Mouse (Mus musculus): ENCODE measurements at regions not wholly inside any gene's neighbourhood (a gene's known extent, or its start where the extent isn't known, plus 50 kb on each side); places are given as distances from the start of the nearest gene placed in this dataset.

- H3K27me3 ChIP-seq (ENCODE audit: control insufficient read depth in 1 of 2, insufficient read depth in 2 of 2, low read length in 2 of 2), result no peaks in the 10 kb centered on the region; a peak in 2 of 4 replicates
- no peak for DNase-seq (ENCODE audit: low read depth, low spot score)
- no peak overlapping the region for H3K27ac ChIP-seq (ENCODE audit: control insufficient read depth, low read depth, low read length)
- H3K36me3 ChIP-seq (ENCODE audit: control insufficient read depth in 1 of 2, insufficient read depth in 2 of 2, low read length in 2 of 2), result no peaks in the 10 kb centered on the region
- H3K9ac ChIP-seq (ENCODE audit: control insufficient read depth, low read depth, low read length, poor library complexity, severe bottlenecking), result no peak overlapping the region
- H3K9me3 ChIP-seq (replicated peaks; ENCODE audit: insufficient read depth, low read length), result no peaks in the 10 kb centered on the region
- H3K4me1 ChIP-seq (ENCODE audit: control insufficient read depth in 1 of 2, insufficient read depth in 2 of 2, low read length in 2 of 2), result no peaks in the 10 kb centered on the region
- no peaks in the 10 kb centered on the region for H3K79me2 ChIP-seq (ENCODE audit: control insufficient read depth, insufficient read depth, low read length, poor library complexity)
- no peak overlapping the region for H3K4me3 ChIP-seq (ENCODE audit: control insufficient read depth in 1 of 2, insufficient read depth in 1 of 2, low read depth in 2 of 2, low read length in 2 of 2)
- TF ChIP-seq RAD21 (IDR thresholded peaks at IDR 0.05; ENCODE audit: low read depth, low read length) (no peak), TBP (IDR thresholded peaks at IDR 0.05; ENCODE audit: low read depth, low read length) (no peak), MAX (IDR thresholded peaks at IDR 0.05; ENCODE audit: low read length) (no peak), KAT2A (conservative IDR thresholded peaks at IDR 0.05; ENCODE audit: low read depth, low read length) (no peak), CHD1 (IDR thresholded peaks at IDR 0.05; ENCODE audit: low read depth, low read length) (no peak), JUND (IDR thresholded peaks at IDR 0.05; ENCODE audit: low read depth, low read length) (no peak), GATA1 (IDR thresholded peaks at IDR 0.05; ENCODE audit: low read depth, low read length) (no peak), ZNF384 (IDR thresholded peaks at IDR 0.05; ENCODE audit: low read depth, low read length) (no peak), SMC3 (IDR thresholded peaks at IDR 0.05; ENCODE audit: low read depth, low read length) (no peak), RCOR1 (IDR thresholded peaks at IDR 0.05; ENCODE audit: low read depth, low read length) (no peak), BHLHE40 (IDR thresholded peaks at IDR 0.05; ENCODE audit: borderline replicate concordance, low read depth, low read length) (no peak)
Measured at GRCm38 (mm10) chr4:98221566-98221965, 161.5 kb downstream of the Tm2d1 start.

GRCm38 (mm10) chr4:98215218-98215617 lies 167.9 kb downstream of the Tm2d1 start:
- TF ChIP-seq JUND (IDR thresholded peaks at IDR 0.05; ENCODE audit: low read depth, low read length) (no peak), ZNF384 (IDR thresholded peaks at IDR 0.05; ENCODE audit: low read depth, low read length) (no peak), USF1 (IDR thresholded peaks at IDR 0.05; ENCODE audit: low read depth, low read length) (peak; percentile 45), MXI1 (IDR thresholded peaks at IDR 0.05; ENCODE audit: low read depth, low read length) (peak; percentile 61; the same call in 1 of the 2 replicates), NRF1 (IDR thresholded peaks at IDR 0.05; ENCODE audit: insufficient read depth, low read depth, low read length, poor library complexity, severe bottlenecking) (peak; percentile 82)
- Histone ChIP-seq H3K27me3 (ENCODE audit: control insufficient read depth in 1 of 2, insufficient read depth in 2 of 2, low read length in 2 of 2) (no peaks in the 10 kb centered on the region; a peak in 1 of 4 replicates), H3K27ac (ENCODE audit: control insufficient read depth, low read depth, low read length) (no peak overlapping the region), H3K4me1 (ENCODE audit: control insufficient read depth in 1 of 2, insufficient read depth in 2 of 2, low read length in 2 of 2) (peaks cover 0 to 9% of the 10 kb centered on the region in 2 experiments; a peak in 3 of 4 replicates), H3K9me3 (replicated peaks; ENCODE audit: insufficient read depth, low read length) (no peaks in the 10 kb centered on the region), H3K9ac (ENCODE audit: control insufficient read depth, low read depth, low read length, poor library complexity, severe bottlenecking) (no peak overlapping the region), H3K4me3 (ENCODE audit: control insufficient read depth in 1 of 2, insufficient read depth in 1 of 2, low read depth in 2 of 2, low read length in 2 of 2) (no peak overlapping the region), H3K36me3 (ENCODE audit: control insufficient read depth in 1 of 2, insufficient read depth in 2 of 2, low read length in 2 of 2) (no peaks in the 10 kb centered on the region; a peak in 1 of 4 replicates), H3K79me2 (ENCODE audit: control insufficient read depth, insufficient read depth, low read length, poor library complexity) (no peaks in the 10 kb centered on the region)
- DNase-seq (ENCODE audit: low read depth, low spot score), result peak; percentile 76

GRCm38 (mm10) chr4:98207446-98207845 lies 175.7 kb downstream of the Tm2d1 start:
- no peak for DNase-seq (ENCODE audit: low read depth, low spot score)
- no peak overlapping the region for H3K27ac ChIP-seq (ENCODE audit: control insufficient read depth, low read depth, low read length)
- no peak overlapping the region for H3K4me3 ChIP-seq (ENCODE audit: control insufficient read depth in 1 of 2, insufficient read depth in 1 of 2, low read depth in 2 of 2, low read length in 2 of 2)
- no peaks in the 10 kb centered on the region for H3K27me3 ChIP-seq (ENCODE audit: control insufficient read depth in 1 of 2, insufficient read depth in 2 of 2, low read length in 2 of 2)
- H3K9ac ChIP-seq (ENCODE audit: control insufficient read depth, low read depth, low read length, poor library complexity, severe bottlenecking), result no peak overlapping the region
- no peaks in the 10 kb centered on the region for H3K36me3 ChIP-seq (ENCODE audit: control insufficient read depth in 1 of 2, insufficient read depth in 2 of 2, low read length in 2 of 2)
- no peaks in the 10 kb centered on the region; a peak in 1 of 4 replicates for H3K4me1 ChIP-seq (ENCODE audit: control insufficient read depth in 1 of 2, insufficient read depth in 2 of 2, low read length in 2 of 2)
- no peaks in the 10 kb centered on the region for H3K9me3 ChIP-seq (replicated peaks; ENCODE audit: insufficient read depth, low read length)
- no peaks in the 10 kb centered on the region for H3K79me2 ChIP-seq (ENCODE audit: control insufficient read depth, insufficient read depth, low read length, poor library complexity)
- TF ChIP-seq GATA1 (IDR thresholded peaks at IDR 0.05; ENCODE audit: low read depth, low read length) (no peak), CHD1 (IDR thresholded peaks at IDR 0.05; ENCODE audit: low read depth, low read length) (no peak), ZMIZ1 (IDR thresholded peaks at IDR 0.05; ENCODE audit: low read depth, low read length) (no peak), MYC (IDR thresholded peaks at IDR 0.05; ENCODE audit: low read depth, low read length) (no peak), E2F4 (IDR thresholded peaks at IDR 0.05; ENCODE audit: borderline replicate concordance, low read depth, low read length) (no peak), MYB (IDR thresholded peaks at IDR 0.05; ENCODE audit: low read depth, low read length) (no peak), POLR2A (IDR thresholded peaks at IDR 0.05; ENCODE audit: control insufficient read depth in 1 of 2, insufficient read depth in 1 of 2, low read depth in 1 of 2, low read length in 2 of 2, poor library complexity in 1 of 2) (no peak), MXI1 (IDR thresholded peaks at IDR 0.05; ENCODE audit: low read depth, low read length) (no peak), EP300 (IDR thresholded peaks at IDR 0.05; ENCODE audit: low read depth in 1 of 2, low read length in 2 of 2) (no peak), UBTF (IDR thresholded peaks at IDR 0.05; ENCODE audit: borderline replicate concordance, insufficient read depth, low read depth, low read length) (no peak), MEF2A (IDR thresholded peaks at IDR 0.05; ENCODE audit: extremely low read depth, insufficient replicate concordance, low read depth, low read length, poor library complexity, severe bottlenecking) (no peak), JUND (IDR thresholded peaks at IDR 0.05; ENCODE audit: low read depth, low read length) (no peak), ZNF384 (IDR thresholded peaks at IDR 0.05; ENCODE audit: low read depth, low read length) (no peak)

All from MEL (cell line).